Mouse (Mus musculus) kidney, adult 2 months (tissue): ENCODE results near the gene Rasal1. TPM values are rescaled to one million over a fixed set of nuclear protein-coding genes. Genes with fewer than 3 reads are reported as not detected.

ENCODE experiments used
- DNase-seq: peaks from one replicate; pipeline ENCODE4 v3.0.0; 2021
- H3K27ac ChIP-seq: fragments of 200-500 bp; 2 replicates; pipeline ENCODE4 v1.5.1; 2012; ENCODE audit warnings: low read depth, low read length, control low read depth, inconsistent platforms; ENCODE audit not compliant: insufficient read depth
- H3K27me3 ChIP-seq: fragments of 200-500 bp; replicated peaks from 2 replicates; pipeline ENCODE4 v1.6.1; 2012; ENCODE audit warnings: mild to moderate bottlenecking, moderate library complexity, low read length, inconsistent platforms; ENCODE audit not compliant: control insufficient read depth, insufficient read depth
- H3K36me3 ChIP-seq: fragments of 200-500 bp; 2 replicates; pipeline ENCODE4 v1.6.1; 2012; ENCODE audit warnings: mild to moderate bottlenecking, moderate library complexity, low read length, inconsistent platforms; ENCODE audit not compliant: control insufficient read depth, insufficient read depth
- H3K4me1 ChIP-seq: fragments of 200-500 bp; 2 replicates; pipeline ENCODE4 v1.6.1; 2011; ENCODE audit warnings: low read length; ENCODE audit not compliant: control insufficient read depth, insufficient read depth
- H3K4me3 ChIP-seq: fragments of 200-500 bp; 2 replicates; pipeline ENCODE4 v1.5.1; 2011; ENCODE audit warnings: mild to moderate bottlenecking, low read depth, low read length, control low read depth; ENCODE audit not compliant: insufficient read depth
- CTCF ChIP-seq: fragments of 200-500 bp; conservative IDR thresholded peaks from 2 replicates; pipeline ENCODE4 v1.5.1; 2011; ENCODE audit warnings: low read depth, mild to moderate bottlenecking, control low read depth, low read length, moderate library complexity, mixed read lengths; ENCODE audit not compliant: insufficient read depth, insufficient read length
- POLR2A ChIP-seq: fragments of 200-500 bp; IDR thresholded peaks from one replicate; pipeline ENCODE4 v1.6.1; 2011; ENCODE audit warnings: low read depth, low read length, control low read depth
- WGBS: fragments of 180-500 bp; shearing (Covaris S2); methylation state at CpG from one replicate; pipeline ENCODE4 v1.1.7; 2018; 5-methylcytosine and 5-hydroxymethylcytosine counted together
- polyA plus RNA-seq: library from polyadenylated mRNA; depleted of rRNA; stranded (reverse); fragments of >200 nt; gene quantifications from 2 replicates; pipeline ENCODE4 v1.2.3, GENCODE M21; 2012

Gene Rasal1
- polyA plus RNA-seq, 1 experiment = 2.3 TPM

- DNase-seq = no peak
- no peak overlapping the region for H3K27ac ChIP-seq
- no peaks in the 10 kb centered on the region for H3K27me3 ChIP-seq
- H3K4me1 ChIP-seq = no peaks in the 10 kb centered on the region
- TF ChIP-seq CTCF (no peak), POLR2A (no peak)
- H3K4me3 ChIP-seq = no peak overlapping the region
- no peaks in the 10 kb centered on the region for H3K36me3 ChIP-seq
- WGBS = 89% methylated on average over 5 of the region's 5 CpGs
Observed at GRCm38 (mm10) chr5:120631892-120632291, 16.7 kb upstream of the Rasal1 start.

- Histone ChIP-seq H3K27me3 (no peaks in the 10 kb centered on the region), H3K36me3 (no peaks in the 10 kb centered on the region), H3K27ac (no peak within 1 kb of the TSS), H3K4me3 (no peak within 1 kb of the TSS), H3K4me1 (no peaks in the 10 kb centered on the region)
- TF ChIP-seq POLR2A (no peak), CTCF (no peak)
- DNase-seq = no peak
- 51% methylated on average over 9 of the region's 9 CpGs for WGBS
Observed at GRCm38 (mm10) chr5:120634131-120634530, 14.5 kb upstream of the Rasal1 start, which contains the start of gene Cfap73. Cfap73 (minus strand) TSS chr5:120634235.

GRCm38 (mm10) chr5:120634860-120635259 is 13.8 kb upstream of the Rasal1 start:
- no peaks in the 10 kb centered on the region for H3K36me3 ChIP-seq
- H3K27me3 ChIP-seq = no peaks in the 10 kb centered on the region
- 26% methylated on average over 5 of the region's 5 CpGs for WGBS
- no peak overlapping the region for H3K4me3 ChIP-seq
- no peak for DNase-seq
- no peak overlapping the region for H3K27ac ChIP-seq
- TF ChIP-seq POLR2A (no peak), CTCF (no peak)
- H3K4me1 ChIP-seq = no peaks in the 10 kb centered on the region

GRCm38 (mm10) chr5:120635633-120636032 is 13.0 kb upstream of the Rasal1 start:
- no peak for DNase-seq
- H3K27me3 ChIP-seq = no peaks in the 10 kb centered on the region
- H3K4me3 ChIP-seq = no peak overlapping the region
- no peak overlapping the region for H3K27ac ChIP-seq
- H3K4me1 ChIP-seq = no peaks in the 10 kb centered on the region
- no peak for TF ChIP-seq POLR2A
- no peak for TF ChIP-seq CTCF
- H3K36me3 ChIP-seq = no peaks in the 10 kb centered on the region
- 73% methylated on average over 5 of the region's 5 CpGs for WGBS

- DNase-seq = no peak
- 95% methylated on average over 7 of the region's 7 CpGs for WGBS
- no peaks in the 10 kb centered on the region for H3K4me1 ChIP-seq
- no peak overlapping the region for H3K4me3 ChIP-seq
- H3K36me3 ChIP-seq = no peaks in the 10 kb centered on the region
- TF ChIP-seq POLR2A = no peak
- no peak for TF ChIP-seq CTCF
- H3K27me3 ChIP-seq = no peaks in the 10 kb centered on the region
- no peak overlapping the region for H3K27ac ChIP-seq
Observed at GRCm38 (mm10) chr5:120640094-120640493, 8.5 kb upstream of the Rasal1 start.

GRCm38 (mm10) chr5:120643365-120644085 is 5.1 kb upstream of the Rasal1 start:
- Histone ChIP-seq H3K4me3 (no peak overlapping the region), H3K36me3 (no peaks in the 10 kb centered on the region), H3K27me3 (no peaks in the 10 kb centered on the region), H3K4me1 (peaks cover 4% of the 10 kb centered on the region; the same call in 1 of the 2 replicates), H3K27ac (no peak overlapping the region)
- WGBS = 30% methylated on average over 14 of the region's 14 CpGs
- peak; percentile 56 for DNase-seq
- TF ChIP-seq POLR2A (no peak), CTCF (no peak)

GRCm38 (mm10) chr5:120644227-120644626 is 4.4 kb upstream of the Rasal1 start:
- WGBS = 62% methylated on average over 3 of the region's 3 CpGs
- Histone ChIP-seq H3K27ac (no peak overlapping the region), H3K27me3 (no peaks in the 10 kb centered on the region), H3K36me3 (no peaks in the 10 kb centered on the region), H3K4me1 (peaks cover 4% of the 10 kb centered on the region; the same call in 1 of the 2 replicates), H3K4me3 (no peak overlapping the region)
- TF ChIP-seq CTCF = no peak
- DNase-seq = no peak

- WGBS = 15% methylated on average over 6 of the region's 6 CpGs
- DNase-seq = peak; percentile 84
- Histone ChIP-seq H3K27ac (no peak overlapping the region), H3K4me1 (peaks cover 4% of the 10 kb centered on the region; the same call in 1 of the 2 replicates), H3K27me3 (0 out of 2 replicates have a peak, but pooled peaks cover 2% of the 10 kb centered on the region), H3K4me3 (no peak overlapping the region), H3K36me3 (no peaks in the 10 kb centered on the region)
- TF ChIP-seq CTCF = no peak
- no peak for TF ChIP-seq POLR2A
Observed at GRCm38 (mm10) chr5:120645851-120646250, 2.8 kb upstream of the Rasal1 start.
